ENCODE assay signal across 8 mouse cellular contexts in the genomic region with DNA sequence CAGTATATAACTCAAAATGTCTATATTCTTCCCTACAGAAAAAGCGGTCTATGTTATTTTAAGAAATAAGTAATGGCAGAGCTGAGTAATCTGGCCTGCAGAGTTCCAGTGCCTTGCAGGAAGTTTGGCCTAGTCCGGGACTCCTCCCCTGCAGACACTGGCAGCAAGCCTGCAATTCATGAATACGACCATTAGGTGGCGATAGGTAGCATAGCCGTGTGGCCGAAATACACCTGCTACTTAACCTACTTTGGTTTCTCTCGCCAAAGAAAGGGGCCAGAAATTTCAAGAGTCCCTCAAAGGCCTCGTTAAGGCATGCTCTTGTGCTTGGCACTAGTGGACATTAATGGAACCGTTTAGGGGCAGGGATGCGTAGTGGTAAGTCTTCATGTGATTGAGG. TPM values are rescaled to one million over a fixed set of nuclear protein-coding genes. Genes with fewer than 3 reads are reported as not detected.
A peak's percentile ranks its signal among the peaks of the same experiment; 100 is the strongest.
DNase-seq lines count a peak whose midpoint lies in the region; ATAC-seq and TF ChIP-seq lines count a peak whose summit lies in the region.
"Had no signal": no experiment of that assay in that cellular context is flagged by ENCODE, and none has a peak within 500 bp of the region (broad histone marks: within the 10 kb centered on the region; RNA-seq: fewer than 3 reads in every experiment).

No protein-coding gene starts in this region.

- H3K4me1 ChIP-seq in G1E (ENCODE audit: insufficient read depth, low read depth, low read length) = no peaks in the 10 kb centered on the region
- H3K4me1 ChIP-seq in limb, embryonic 10.5 days = peaks cover 14% of the 10 kb centered on the region

- ATAC-seq in G1E (ENCODE audit: extremely low read depth, insufficient number of reproducible peaks, low FRiP score, poor library complexity, severe bottlenecking) = no peak
- ATAC-seq in monocyte, adult 5-6 weeks (replicated peaks; ENCODE audit: insufficient number of reproducible peaks, low FRiP score, low TSS enrichment, poor library complexity, severe bottlenecking) = no peak

- no peaks in the 10 kb centered on the region for H3K27me3 ChIP-seq in G1E (ENCODE audit: insufficient read depth, low read length)
- H3K27me3 ChIP-seq in limb, embryonic 10.5 days (ENCODE audit: low read depth, poor library complexity, severe bottlenecking) = peaks cover 23% of the 10 kb centered on the region

- peak; percentile 60 for TF ChIP-seq CTCF in left cerebral cortex, adult 2 months (IDR thresholded peaks at IDR 0.05)
- TF ChIP-seq CTCF in G1E (IDR thresholded peaks at IDR 0.05; ENCODE audit: low read depth, low read length) = peak; percentile 27; the same call in 1 of the 2 replicates

- H3K4me3 ChIP-seq in left cerebral cortex, adult 2 months = no peak overlapping the region
- no peak overlapping the region for H3K4me3 ChIP-seq in G1E (ENCODE audit: low read depth, low read length)
- H3K4me3 ChIP-seq in limb, embryonic 10.5 days = no peak overlapping the region
- H3K4me3 ChIP-seq: limb, embryonic 15.5 days had no signal

- intact Hi-C loops in left cerebral cortex, adult 2 months (cut with DNase I) = loop anchor here (5.0 kb wide), 1 partner anchor 35 kb away; no protein-coding TSS in a partner anchor
- intact Hi-C loops in left cerebral cortex, postnatal 4 days (cut with DNase I) = loop anchor here (5.0 kb wide), 1 partner anchor 40 kb away; no protein-coding TSS in a partner anchor

- peaks cover 49% of the 10 kb centered on the region for H3K9me3 ChIP-seq in G1E (replicated peaks)
- H3K9me3 ChIP-seq in limb, embryonic 10.5 days (replicated peaks) = 0 out of 2 replicates have a peak, but pooled peaks cover 2% of the 10 kb centered on the region
- H3K9me3 ChIP-seq: limb, embryonic 15.5 days had no signal

- 35% methylated on average over 10 of the region's 10 CpGs for WGBS in limb, embryonic 10.5 days

- DNase-seq in left cerebral cortex, adult 2 months (ENCODE audit: extremely low spot score in 1 of 2, low spot score in 2 of 2) = peak; percentile 7 to 22
- DNase-seq in left cerebral cortex, postnatal 4 days = no peak
- no peak for DNase-seq in G1E (ENCODE audit: low spot score)
- DNase-seq in cerebellum, adult 18-20 months = peak; percentile 32 to 40
- peak; percentile 36 for DNase-seq in limb, embryonic 10.5 days (ENCODE audit: low spot score)
- DNase-seq in heart, postnatal 4 days = no peak

- no peaks in the 10 kb centered on the region for H3K36me3 ChIP-seq in G1E (replicated peaks)
- H3K36me3 ChIP-seq in limb, embryonic 10.5 days = no peaks in the 10 kb centered on the region
- H3K36me3 ChIP-seq: limb, embryonic 15.5 days had no signal

- no peak overlapping the region for H3K27ac ChIP-seq in left cerebral cortex, adult 2 months
- no peak overlapping the region for H3K27ac ChIP-seq in limb, embryonic 10.5 days
- H3K27ac ChIP-seq: limb, embryonic 15.5 days had no signal

RNA-seq across cellular contexts. Expression of a gene that starts 4.1 kb away (rescaled TPM):
- total RNA-seq in left cerebral cortex, adult 2 months (2021) = 100 to 1,000 TPM; 261 to 283 TPM
- 100 to 1,000 TPM; 204 to 211 TPM for total RNA-seq in left cerebral cortex, postnatal 4 days (2021)
- total RNA-seq in G1E (2014; fragmentation: Nextera tagmentation) (not detected in 2 replicates), G1E (2017) (0.11 TPM in 1 of 2 replicates, not detected in the other)
- not detected in 2 replicates for polyA plus RNA-seq in G1E (2012)
- polyA plus RNA-seq in limb, embryonic 10.5 days (2016; fragmentation: Nextera tagmentation; extraction: Ambion mirVana) = 6.6 and 7.8 TPM in 2 replicates
- total RNA-seq in monocyte, adult 5-6 weeks (2017) = not detected in 3 replicates
- total RNA-seq in heart, postnatal 4 days (2021) = under 1 TPM; 0.23 to 0.31 TPM

Comparison
In these comparisons a context has a peak if more than half of its experiments do, and no peak if none do; other contexts are left out.
1. DNase-seq: peak in left cerebral cortex, adult 2 months (2 of 2), cerebellum, adult 18-20 months (2 of 2) and limb, embryonic 10.5 days (single experiment); none in left cerebral cortex, postnatal 4 days (single experiment), G1E (single experiment) and heart, postnatal 4 days (single experiment).
2. RNA of a gene that starts 4.1 kb away (total RNA-seq): 261 to 283 TPM in left cerebral cortex, adult 2 months and 204 to 211 TPM in left cerebral cortex, postnatal 4 days; 0.23 to 0.31 TPM in heart, postnatal 4 days, 0.11 TPM in G1E and not detected in monocyte, adult 5-6 weeks; every median in the first group is over 100 times any median in the second.